Mouse (Mus musculus): ENCODE measurements around the gene Ccdc34.

DNA sequence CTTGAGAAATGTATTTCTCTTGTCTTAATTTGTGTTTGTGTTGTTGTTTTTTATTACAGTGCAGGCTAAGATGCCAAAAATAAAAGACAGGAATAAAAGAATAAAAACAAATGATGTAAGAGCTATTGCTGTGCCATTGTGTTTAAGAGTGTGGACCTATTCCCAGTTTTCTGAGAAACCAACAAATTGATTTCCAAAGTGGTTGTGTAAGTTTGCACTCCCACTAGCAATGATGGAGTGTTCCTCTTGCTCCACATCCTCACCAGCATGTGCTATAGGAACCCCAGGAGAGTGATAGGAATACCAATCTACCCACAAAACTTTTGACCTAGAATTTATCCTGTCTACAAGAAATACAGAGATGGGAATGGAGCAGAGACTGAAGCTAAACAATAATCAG lies 150.7 kb downstream of the Ccdc34 start:
- no peak for TF ChIP-seq GATA1 (IDR thresholded peaks at IDR 0.05; ENCODE audit: low read length)
- TF ChIP-seq TAL1 (IDR thresholded peaks at IDR 0.05; ENCODE audit: low read length): no peak
